Mouse (Mus musculus) olfactory bulb, adult 2 months (tissue): ENCODE data around the gene Plagl2.

Experiments used
- CTCF ChIP-seq: fragments of 200-500 bp; IDR thresholded peaks from 2 replicates; pipeline ENCODE4 v1.5.1; 2012; ENCODE audit warnings: low read depth, mild to moderate bottlenecking, low read length, moderate library complexity; ENCODE audit not compliant: insufficient read depth
- POLR2A ChIP-seq: fragments of 200-500 bp; IDR thresholded peaks from 2 replicates; pipeline ENCODE4 v1.6.1; 2012; ENCODE audit warnings: mild to moderate bottlenecking, low read depth, low read length, moderate library complexity; ENCODE audit not compliant: insufficient read depth

- TF ChIP-seq POLR2A, result no peak
- no peak for TF ChIP-seq CTCF
Observed at GRCm38 (mm10) chr2:153208149-153208548, 33.1 kb downstream of the Plagl2 start.
